Comparison of ENCODE assay signal across 16 mouse cellular contexts in the genomic region with DNA sequence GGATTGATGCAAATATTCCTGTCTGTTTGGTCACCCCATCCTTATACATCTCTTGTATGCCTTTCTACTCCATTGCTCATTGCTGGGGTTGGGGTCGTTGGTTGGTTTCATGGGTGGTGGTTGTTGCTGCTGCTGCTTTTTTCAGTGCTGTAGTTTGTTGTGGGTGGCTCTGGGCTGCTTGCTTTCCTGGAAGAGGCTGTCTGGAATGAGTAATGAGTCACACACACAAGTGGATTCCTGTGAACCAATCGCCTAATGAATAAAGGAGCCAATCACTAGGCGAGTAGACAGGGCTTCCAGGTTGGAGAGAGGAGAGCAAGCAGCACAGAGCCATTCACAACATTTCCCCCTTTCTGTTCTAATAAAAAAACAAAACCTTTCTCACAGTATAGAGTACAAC. TPM values are rescaled to one million over a fixed set of nuclear protein-coding genes. Genes with fewer than 3 reads are reported as not detected.
A peak's percentile ranks its signal among the peaks of the same experiment; 100 is the strongest.
DNase-seq lines count a peak whose midpoint lies in the region.
"Had no signal": no experiment of that assay in that cellular context is flagged by ENCODE, and none has a peak within 500 bp of the region (broad histone marks: within the 10 kb centered on the region; RNA-seq: fewer than 3 reads in every experiment).

No protein-coding gene starts in this region.

- peak; percentile 33 for DNase-seq in lung, postnatal 25 days (ENCODE audit: low spot score)
- DNase-seq in lung, postnatal 10 days = no peak
- peak; percentile 74 for DNase-seq in Muller cell, postnatal 12 days (ENCODE audit: inconsistent ontology term)
- DNase-seq in adipocyte (ENCODE audit: low spot score) = peak; percentile 41
- DNase-seq in layer of hippocampus, adult 8-10 months (ENCODE audit: low spot score in 2 of 2) = no peak
- DNase-seq in urinary bladder, postnatal 14 days (ENCODE audit: low spot score) = no peak
- DNase-seq in spleen, postnatal 36 days (ENCODE audit: low spot score in 2 of 2) = no peak
- DNase-seq: adrenal gland, adult 2 months; adrenal gland, postnatal 10 days; adrenal gland, postnatal 25 days; B cell, adult 2 months; cerebellum, adult 11 months; cerebellum, adult 18-20 months; cerebellum, adult 9-10 months; cerebellum, postnatal 10 days; cerebellum, postnatal 25 days had no signal

RNA-seq across cellular contexts. Expression of gene Ssr1, which starts 57.7 kb away (rescaled TPM):
- total RNA-seq in layer of hippocampus, adult 8-10 months (2022) = 100 to 1,000 TPM in 1 of 4 experiments, 10 to 100 TPM in 3; 92.0 to 103 (median 98.7) TPM

Comparison
In these comparisons a context has a peak if more than half of its experiments do, and no peak if none do; other contexts are left out.
1. DNase-seq: peak in lung, postnatal 25 days (single experiment), Muller cell, postnatal 12 days (single experiment) and adipocyte (single experiment); none in lung, postnatal 10 days (single experiment), layer of hippocampus, adult 8-10 months (0 of 2), urinary bladder, postnatal 14 days (single experiment) and spleen, postnatal 36 days (0 of 2).